Mouse (Mus musculus): Measurements from ENCODE around the gene Htr3a. TPM values are rescaled to one million over a fixed set of nuclear protein-coding genes. Genes with fewer than 3 reads are reported as not detected.

Gene Htr3a
- total RNA-seq, 2 experiments from 2014 or later, result 4.6 to 5.5 TPM

Other genes starting within 250 kb of the Htr3a start
- gene Zbtb16, start 74.9 kb downstream of the Htr3a start, total RNA-seq (2021), result 10 to 100 TPM; 33.5 to 62.9 TPM
- gene Htr3b, start 53.9 kb upstream of the Htr3a start, total RNA-seq (2021), result under 1 TPM; 0.20 to 0.33 TPM
- 10 to 100 TPM in 1 of 2 experiments, 1 to 10 TPM in 1; 9.9 to 13.9 TPM for gene Usp28, start 74.3 kb upstream of the Htr3a start, total RNA-seq (2021)
- 10 to 100 TPM; 16.0 to 18.0 TPM for gene Zw10, start 144.5 kb upstream of the Htr3a start, total RNA-seq (2021)
- gene Tmprss5, start 170.2 kb upstream of the Htr3a start, total RNA-seq (2021), result under 1 TPM; 0.23 to 0.26 TPM